Mouse (Mus musculus) left cerebral cortex, adult 11 months (tissue): ENCODE data around the gene Dhrs13.
"Not testable (repeated sequence)": the region's sequence is repeated elsewhere in the genome, so short reads cannot be mapped to it uniquely, and the experiment has no call there.

Experiments
- DNase-seq: peaks from one replicate; pipeline ENCODE4 v3.0.0; 2022; ENCODE audit warnings: low spot score

The Dhrs13 gene

GRCm38 (mm10) chr11:78042290-78042870, 10.3 kb downstream of the Dhrs13 start:
- not testable (repeated sequence) for DNase-seq

GRCm38 (mm10) chr11:78044758-78045251, 12.7 kb downstream of the Dhrs13 start:
- no peak for DNase-seq

- DNase-seq = not testable (repeated sequence)
Observed at GRCm38 (mm10) chr11:78048637-78049036, 16.6 kb downstream of the Dhrs13 start.

- DNase-seq = no peak
Observed at GRCm38 (mm10) chr11:78053078-78053477, 21.0 kb downstream of the Dhrs13 start.

GRCm38 (mm10) chr11:78056946-78057345, 24.9 kb downstream of the Dhrs13 start:
- DNase-seq = no peak

- DNase-seq = peak; percentile 28
Observed at GRCm38 (mm10) chr11:78059833-78060757, 28.0 kb downstream of the Dhrs13 start.

GRCm38 (mm10) chr11:78062563-78062962, 30.5 kb downstream of the Dhrs13 start:
- DNase-seq = no peak

- DNase-seq = no peak
Observed at GRCm38 (mm10) chr11:78065906-78066305, 33.8 kb downstream of the Dhrs13 start.

GRCm38 (mm10) chr11:78066641-78067040, 34.6 kb downstream of the Dhrs13 start:
- no peak for DNase-seq

GRCm38 (mm10) chr11:78067566-78067965, 35.5 kb downstream of the Dhrs13 start:
- DNase-seq = no peak

GRCm38 (mm10) chr11:78069130-78069529, 37.0 kb downstream of the Dhrs13 start:
- DNase-seq = no peak

GRCm38 (mm10) chr11:78069646-78070045, 37.6 kb downstream of the Dhrs13 start:
- no peak for DNase-seq

- no peak for DNase-seq
Observed at GRCm38 (mm10) chr11:78071938-78072337, 39.9 kb downstream of the Dhrs13 start.

GRCm38 (mm10) chr11:78072425-78073130, 40.5 kb downstream of the Dhrs13 start:
- DNase-seq = no peak

- DNase-seq = no peak
Observed at GRCm38 (mm10) chr11:78073577-78074276, 41.6 kb downstream of the Dhrs13 start.

GRCm38 (mm10) chr11:78074277-78074652, 42.2 kb downstream of the Dhrs13 start:
- DNase-seq = no peak

- no peak for DNase-seq
Observed at GRCm38 (mm10) chr11:78074666-78075065, 42.6 kb downstream of the Dhrs13 start.

GRCm38 (mm10) chr11:78079961-78080921, 48.2 kb downstream of the Dhrs13 start, which contains the start of gene Eral1:
TSS of gene Eral1 (minus strand) at chr11:78080383.
- DNase-seq = peak; percentile 68

- DNase-seq = no peak
Observed at GRCm38 (mm10) chr11:78083595-78083994, 51.5 kb downstream of the Dhrs13 start.

GRCm38 (mm10) chr11:78086925-78087479, 54.9 kb downstream of the Dhrs13 start:
- no peak for DNase-seq
